Mouse (Mus musculus) retina, postnatal 7 days (tissue): ENCODE measurements at regions not wholly inside any gene's neighbourhood (a gene's known extent, or its start where the extent isn't known, plus 50 kb on each side); places are given as distances from the start of the nearest gene placed in this dataset.
"Not testable (repeated sequence)": the region's sequence is repeated elsewhere in the genome, so short reads cannot be mapped to it uniquely, and the experiment has no call there.

Source experiments
- DNase-seq: peaks from one replicate; pipeline ENCODE4 v3.0.0-alpha.2; 2012; ENCODE audit warnings: low read depth, low spot score

GRCm38 (mm10) chrY:4150031-4150430, 378.6 kb downstream of the Gm3376 start:
- peak; percentile 31 for DNase-seq

- DNase-seq, result not testable (repeated sequence)
Measured at GRCm38 (mm10) chrY:4150681-4151080, 379.2 kb downstream of the Gm3376 start.

GRCm38 (mm10) chrY:4152998-4153397, 381.5 kb downstream of the Gm3376 start:
- DNase-seq, result peak; percentile 16

- DNase-seq, result no peak
Measured at GRCm38 (mm10) chrY:4160371-4160770, 388.9 kb downstream of the Gm3376 start.
